Mouse (Mus musculus) neural tube, embryonic 14.5 days (tissue): Measurements from ENCODE around the gene Nf2. TPM values are rescaled to one million over a fixed set of nuclear protein-coding genes. Genes with fewer than 3 reads are reported as not detected.
"Not testable (repeated sequence)": the region's sequence is repeated elsewhere in the genome, so short reads cannot be mapped to it uniquely, and the experiment has no call there.

Experiments
- ATAC-seq: fragments of 200-750 bp; cut with Nextera tagmentation; 2 replicates; pipeline ENCODE4 v1.8.0; 2017; ENCODE audit warnings: low read depth, mild to moderate bottlenecking, moderate TSS enrichment, moderate library complexity
- H3K27ac ChIP-seq: fragments of 300-500 bp; sonication (generic); 2 replicates; pipeline ENCODE4 v1.5.1; 2014; ENCODE audit warnings: low read depth, mild to moderate bottlenecking, control low read depth, low read length, moderate library complexity, mixed read lengths
- H3K27me3 ChIP-seq: fragments of 300-500 bp; sonication (generic); 2 replicates; pipeline ENCODE4 v1.6.1; 2014; ENCODE audit warnings: low read length; ENCODE audit not compliant: control insufficient read depth, insufficient read depth
- H3K36me3 ChIP-seq: fragments of 300-500 bp; sonication (generic); 2 replicates; pipeline ENCODE4 v1.6.1; 2014; ENCODE audit warnings: low read length, mixed read lengths; ENCODE audit not compliant: control insufficient read depth, insufficient read depth
- H3K4me1 ChIP-seq: fragments of 300-500 bp; sonication (generic); 2 replicates; pipeline ENCODE4 v1.6.1; 2014; ENCODE audit warnings: low read length; ENCODE audit not compliant: control insufficient read depth, insufficient read depth
- H3K4me2 ChIP-seq: fragments of 300-500 bp; sonication (generic); 2 replicates; pipeline ENCODE4 v1.6.1; 2014; ENCODE audit warnings: mild to moderate bottlenecking, low read depth, low read length, control low read depth
- H3K4me3 ChIP-seq: fragments of 300-500 bp; sonication (generic); 2 replicates; pipeline ENCODE4 v1.5.1; 2014; ENCODE audit warnings: low read depth, low read length, control low read depth, mixed read lengths
- H3K9ac ChIP-seq: fragments of 300-500 bp; sonication (generic); replicated peaks from 2 replicates; pipeline ENCODE4 v1.6.1; 2014; ENCODE audit warnings: low read depth, mild to moderate bottlenecking, control low read depth, low read length, mixed read lengths
- H3K9me3 ChIP-seq: fragments of 300-500 bp; sonication (generic); 2 replicates; pipeline ENCODE4 v1.6.1; 2016; ENCODE audit warnings: low read length; ENCODE audit not compliant: control insufficient read depth
- WGBS: fragments of 180-500 bp; shearing (Covaris S2); extraction: QIAGEN DNeasy Blood & Tissue Kit; methylation state at CpG from one replicate; pipeline ENCODE4 v1.1.7; 2014; 5-methylcytosine and 5-hydroxymethylcytosine counted together
- polyA plus RNA-seq: library from polyadenylated mRNA; unstranded; fragments of >200 nt; fragmentation: Nextera tagmentation; extraction: Ambion mirVana; gene quantifications from 2 replicates; pipeline ENCODE4 v1.2.1, GENCODE M21; 2014

Gene Nf2
- polyA plus RNA-seq, 1 experiment from 2014 or later = 52.3 TPM

DNA sequence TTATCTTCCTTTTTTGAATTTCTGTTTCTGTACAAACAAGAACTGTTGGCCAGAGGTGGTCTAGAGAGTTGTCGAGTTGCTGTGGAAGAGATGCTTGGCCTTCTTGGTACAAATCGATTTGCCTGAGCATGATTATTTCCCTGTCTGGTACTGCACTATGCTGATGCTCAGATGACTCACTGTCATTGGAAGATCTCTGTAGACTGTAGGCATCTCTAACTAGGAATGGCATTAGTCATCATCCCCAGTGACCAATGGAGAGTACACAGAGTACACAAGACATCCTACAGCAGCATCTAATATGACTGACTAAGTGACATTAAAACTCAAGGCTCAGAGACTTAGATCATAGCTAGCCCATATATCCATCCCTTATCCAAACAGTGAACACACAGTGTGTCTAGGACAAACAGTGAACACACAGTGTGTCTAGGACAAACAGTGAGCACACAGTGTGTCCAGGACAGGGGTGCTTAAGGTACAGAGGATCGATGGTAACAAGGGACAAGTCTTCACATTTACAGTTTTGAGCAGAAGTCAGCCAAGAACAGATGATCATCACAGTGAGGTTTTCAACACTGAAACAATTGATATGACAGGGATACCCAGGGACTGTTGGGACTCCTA, 23.1 kb downstream of the Nf2 start:
- 97% methylated on average over 3 of the region's 3 CpGs for WGBS
- no peaks in the 10 kb centered on the region for H3K36me3 ChIP-seq

GRCm38 (mm10) chr11:4823655-4824312, 25.6 kb downstream of the Nf2 start:
- ATAC-seq = no peak
- WGBS = 89% methylated on average over 6 of the region's 6 CpGs

More for the DNA sequence above, 23.1 kb downstream of the Nf2 start:
- H3K27ac ChIP-seq = no peak overlapping the region
- no peaks in the 10 kb centered on the region for H3K4me1 ChIP-seq
- ATAC-seq = no peak
- H3K27me3 ChIP-seq = no peaks in the 10 kb centered on the region
- H3K4me3 ChIP-seq = no peak overlapping the region
- no peak overlapping the region for H3K9ac ChIP-seq
- H3K4me2 ChIP-seq = no peak overlapping the region
- no peaks in the 10 kb centered on the region for H3K9me3 ChIP-seq

GRCm38 (mm10) chr11:4822446-4822842, 26.9 kb downstream of the Nf2 start:
- 93% methylated on average over 4 of the region's 4 CpGs for WGBS
- H3K9ac ChIP-seq, ATAC-seq, H3K9me3 ChIP-seq, H3K27me3 ChIP-seq, H3K4me3 ChIP-seq, H3K27ac ChIP-seq, H3K36me3 ChIP-seq, H3K4me1 ChIP-seq, H3K4me2 ChIP-seq: not testable (repeated sequence)

More at GRCm38 (mm10) chr11:4823655-4824312, 25.6 kb downstream of the Nf2 start:
- H3K4me2 ChIP-seq = no peak overlapping the region
- H3K27ac ChIP-seq = no peak overlapping the region
- no peaks in the 10 kb centered on the region for H3K9me3 ChIP-seq
- no peaks in the 10 kb centered on the region for H3K36me3 ChIP-seq
- no peak overlapping the region for H3K4me3 ChIP-seq
- no peaks in the 10 kb centered on the region for H3K27me3 ChIP-seq
- H3K9ac ChIP-seq = no peak overlapping the region
- H3K4me1 ChIP-seq = no peaks in the 10 kb centered on the region

- Histone ChIP-seq H3K4me2 (no peak overlapping the region), H3K36me3 (no peaks in the 10 kb centered on the region), H3K9ac (no peak overlapping the region), H3K9me3 (no peaks in the 10 kb centered on the region), H3K27ac (no peak overlapping the region), H3K4me3 (no peak overlapping the region), H3K27me3 (no peaks in the 10 kb centered on the region), H3K4me1 (peaks cover 7% of the 10 kb centered on the region; the same call in 1 of the 2 replicates)
- 46% methylated on average over 7 of the region's 7 CpGs for WGBS
- peak; percentile 56 for ATAC-seq
Observed at GRCm38 (mm10) chr11:4821492-4822445, 27.6 kb downstream of the Nf2 start.

DNA sequence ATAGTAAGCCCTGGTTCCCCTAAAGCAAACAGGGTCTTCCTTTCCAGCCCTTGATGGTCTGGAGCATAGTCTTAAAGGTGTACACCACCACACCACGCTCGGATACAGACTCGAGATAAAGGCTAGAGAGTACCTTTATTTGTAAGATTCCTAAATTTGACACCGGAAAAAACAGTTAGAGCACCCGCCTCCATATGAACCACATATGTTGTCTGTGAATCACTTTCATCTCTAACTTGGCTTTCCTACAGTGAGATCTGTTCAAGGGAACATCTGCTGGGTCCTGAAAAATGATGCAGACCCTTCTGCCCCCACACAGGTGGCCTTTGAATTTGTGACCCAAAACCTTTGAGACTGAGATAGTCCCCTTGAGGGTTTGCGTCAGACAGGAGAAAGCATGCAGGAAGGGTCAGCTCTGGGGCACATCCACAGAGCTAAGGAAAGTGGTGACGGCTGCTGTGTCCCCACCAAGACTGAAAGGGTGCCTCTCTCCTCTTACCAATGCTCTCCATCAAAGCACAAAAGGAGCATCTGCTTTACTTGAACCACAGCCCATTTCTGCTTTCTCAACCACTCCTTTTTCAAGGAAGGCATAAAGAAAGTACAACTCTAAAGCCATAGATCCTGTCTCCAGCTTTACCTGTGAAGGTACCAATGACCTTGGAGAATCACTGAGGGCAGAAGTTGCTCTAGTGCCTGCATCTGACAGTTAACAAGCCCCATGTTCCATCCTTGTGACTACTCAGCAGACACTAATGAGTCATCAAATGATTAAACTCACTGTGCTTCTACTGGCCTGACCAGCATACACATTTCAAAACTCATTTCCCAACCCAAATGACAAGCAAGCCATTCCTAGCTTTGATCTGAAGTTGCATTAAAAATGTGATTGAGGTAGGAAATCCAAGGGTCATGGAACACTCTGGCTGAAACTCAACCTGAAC, 34.6 kb downstream of the Nf2 start:
- no peaks in the 10 kb centered on the region for H3K9me3 ChIP-seq
- no peak overlapping the region for H3K27ac ChIP-seq
- no peaks in the 10 kb centered on the region for H3K27me3 ChIP-seq
- H3K4me3 ChIP-seq = no peak overlapping the region
- no peak for ATAC-seq
- H3K4me1 ChIP-seq = peaks cover 7% of the 10 kb centered on the region; the same call in 1 of the 2 replicates
- H3K4me2 ChIP-seq = no peak overlapping the region
- no peaks in the 10 kb centered on the region for H3K36me3 ChIP-seq
- H3K9ac ChIP-seq = no peak overlapping the region
- WGBS = 80% methylated on average over 7 of the region's 7 CpGs

DNA sequence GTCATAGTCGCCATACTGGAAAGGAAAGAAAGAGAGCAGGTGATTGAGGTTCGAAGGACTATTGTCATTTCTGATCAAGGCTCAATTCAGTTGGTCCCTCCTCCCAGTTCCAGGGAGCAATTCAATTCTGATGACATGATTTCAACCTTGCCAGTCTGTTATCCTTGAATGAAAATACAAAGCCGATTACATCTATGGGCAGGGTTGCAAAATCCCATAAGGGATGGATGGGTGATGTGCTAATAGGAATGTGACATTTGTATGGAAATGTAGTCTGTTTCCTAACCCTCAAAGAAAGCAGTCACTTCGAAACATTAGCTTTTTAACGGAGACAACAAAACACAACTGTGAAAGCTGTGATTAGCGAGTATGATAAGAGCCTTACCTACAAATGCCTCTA, 41.0 kb downstream of the Nf2 start:
- H3K9ac ChIP-seq = no peak overlapping the region
- H3K4me3 ChIP-seq = no peak overlapping the region
- H3K36me3 ChIP-seq = no peaks in the 10 kb centered on the region
- H3K9me3 ChIP-seq = no peaks in the 10 kb centered on the region
- no peak for ATAC-seq
- H3K27me3 ChIP-seq = no peaks in the 10 kb centered on the region
- H3K27ac ChIP-seq = no peak overlapping the region
- no peaks in the 10 kb centered on the region for H3K4me1 ChIP-seq
- H3K4me2 ChIP-seq = no peak overlapping the region
- 78% methylated on average over 6 of the region's 6 CpGs for WGBS

GRCm38 (mm10) chr11:4806031-4806715, 43.2 kb downstream of the Nf2 start:
- 27% methylated on average over 6 of the region's 6 CpGs for WGBS
- H3K27me3 ChIP-seq = no peaks in the 10 kb centered on the region
- H3K4me2 ChIP-seq = no peak overlapping the region
- H3K36me3 ChIP-seq = no peaks in the 10 kb centered on the region
- peak; percentile 31; the same call in 1 of the 2 replicates for ATAC-seq
- H3K27ac ChIP-seq = no peak overlapping the region
- H3K9ac ChIP-seq = no peak overlapping the region
- H3K4me1 ChIP-seq = no peaks in the 10 kb centered on the region
- H3K4me3 ChIP-seq = no peak overlapping the region
- H3K9me3 ChIP-seq = no peaks in the 10 kb centered on the region
